In genomic region chr2:132944711-132945325, GRCm38 (mm10) we compare ENCODE assay signal across 8 mouse cellular contexts. TPM values are rescaled to one million over a fixed set of nuclear protein-coding genes. Genes with fewer than 3 reads are reported as not detected.
DNase-seq lines count a peak whose midpoint lies in the region; ATAC-seq and TF ChIP-seq lines count a peak whose summit lies in the region.

No protein-coding gene starts in this region.

- peak overlapping the region; percentile 78 for H3K4me3 ChIP-seq in E14TG2a.4 (replicated peaks; ENCODE audit: low read length)
- H3K4me3 ChIP-seq in forebrain, postnatal 0 days (ENCODE audit: low read depth, low read length): peak overlapping the region; percentile 29
- peak overlapping the region in 1 of 2 experiments; percentile 14; a peak in 1 of 4 replicates for H3K4me3 ChIP-seq in liver, embryonic 14.5 days (ENCODE audit: insufficient read depth in 1 of 2, low read depth in 2 of 2, low read length in 2 of 2)

- DNase-seq in cerebellum, postnatal 25 days: peak; percentile 9 to 10
- DNase-seq in cerebellum, adult 11 months: no peak
- peak; percentile 27 for DNase-seq in forebrain, postnatal 0 days
- DNase-seq in liver, embryonic 14.5 days (ENCODE audit: low read depth in 3 of 3, low spot score in 3 of 3): no peak
- DNase-seq in right cerebral cortex, postnatal 36 days (ENCODE audit: low spot score in 2 of 2): no peak
- DNase-seq in ovary, postnatal 14 days (ENCODE audit: low spot score): no peak

- peaks cover 46% of the 10 kb centered on the region for H3K27me3 ChIP-seq in E14TG2a.4 (ENCODE audit: insufficient read depth, low read length)
- H3K27me3 ChIP-seq in forebrain, postnatal 0 days (ENCODE audit: insufficient read depth, low read length): peaks cover 27% of the 10 kb centered on the region
- H3K27me3 ChIP-seq in liver, embryonic 14.5 days (ENCODE audit: control insufficient read depth, insufficient read depth, low read length): peaks cover 27% of the 10 kb centered on the region

- no peak for TF ChIP-seq EP300 in liver, embryonic 14.5 days (IDR thresholded peaks at IDR 0.05; ENCODE audit: low read depth)

- H3K9me3 ChIP-seq in E14TG2a.4 (ENCODE audit: low read length): no peaks in the 10 kb centered on the region
- no peaks in the 10 kb centered on the region for H3K9me3 ChIP-seq in forebrain, postnatal 0 days (ENCODE audit: low read length)
- H3K9me3 ChIP-seq in liver, embryonic 14.5 days (ENCODE audit: control insufficient read depth, low read length): no peaks in the 10 kb centered on the region

- 6% methylated on average over 24 of the region's 24 CpGs for WGBS in forebrain, postnatal 0 days
- 6% methylated on average over 24 of the region's 24 CpGs for WGBS in liver, embryonic 14.5 days (ENCODE audit: insufficient replicate concordance)

- no peaks in the 10 kb centered on the region for H3K36me3 ChIP-seq in E14TG2a.4 (ENCODE audit: insufficient read depth, low read length)
- H3K36me3 ChIP-seq in forebrain, postnatal 0 days (ENCODE audit: insufficient read depth): no peaks in the 10 kb centered on the region
- H3K36me3 ChIP-seq in liver, embryonic 14.5 days (replicated peaks; ENCODE audit: control insufficient read depth, insufficient read depth, low read depth): no peaks in the 10 kb centered on the region

- no peak for TF ChIP-seq CTCF in E14TG2a.4 (conservative IDR thresholded peaks at IDR 0.05; ENCODE audit: low read length)
- TF ChIP-seq CTCF in forebrain, postnatal 0 days (IDR thresholded peaks at IDR 0.05; ENCODE audit: low read depth): no peak
- TF ChIP-seq CTCF in liver, embryonic 14.5 days (IDR thresholded peaks at IDR 0.05; ENCODE audit: low read depth): no peak

- peak overlapping the region; percentile 53 for H3K4me2 ChIP-seq in forebrain, postnatal 0 days (ENCODE audit: low read depth)
- H3K4me2 ChIP-seq in liver, embryonic 14.5 days (ENCODE audit: low read depth): peak overlapping the region; percentile 32; the same call in 1 of the 2 replicates

- H3K9ac ChIP-seq in forebrain, postnatal 0 days: peak overlapping the region; percentile 22; the same call in 1 of the 2 replicates
- no peak overlapping the region for H3K9ac ChIP-seq in liver, embryonic 14.5 days (replicated peaks)

- ATAC-seq in forebrain, postnatal 0 days: no peak
- ATAC-seq in liver, embryonic 14.5 days (ENCODE audit: insufficient read depth): no peak
- no peak for ATAC-seq in erythroblast, adult 5-6 weeks (replicated peaks; ENCODE audit: low FRiP score, poor library complexity, severe bottlenecking)

- no peak overlapping the region for H3K27ac ChIP-seq in forebrain, postnatal 0 days (ENCODE audit: low read depth, low read length)
- no peak overlapping the region for H3K27ac ChIP-seq in liver, embryonic 14.5 days

- peaks cover 14% of the 10 kb centered on the region for H3K4me1 ChIP-seq in E14TG2a.4 (replicated peaks; ENCODE audit: low read depth, low read length)
- H3K4me1 ChIP-seq in forebrain, postnatal 0 days (ENCODE audit: insufficient read depth): no peaks in the 10 kb centered on the region; the same call in 1 of the 2 replicates
- H3K4me1 ChIP-seq in liver, embryonic 14.5 days (replicated peaks; ENCODE audit: control insufficient read depth in 2 of 2, insufficient read depth in 2 of 2, low read length in 1 of 2): no peaks in the 10 kb centered on the region

RNA-seq across cellular contexts. Expression of gene Fermt1, which starts 0.9 kb away (rescaled TPM):
- total RNA-seq in forebrain, postnatal 0 days (2014; rRNA removed): not detected in 2 replicates
- polyA plus RNA-seq in forebrain, postnatal 0 days (2015; fragmentation: Nextera tagmentation; extraction: Ambion mirVana): not detected in 2 replicates
- 0.02 TPM in 2 replicates for polyA plus RNA-seq in liver, embryonic 14.5 days (2012; rRNA removed)
- polyA plus RNA-seq in liver, embryonic 14.5 days (2014; fragmentation: Nextera tagmentation; extraction: Ambion mirVana): 0.08 TPM in 1 of 2 replicates, not detected in the other
- not detected in 2 replicates for total RNA-seq in erythroblast, adult 5-6 weeks (2015; ENCODE audit: low replicate concordance)
- total RNA-seq in erythroblast, adult 5-6 weeks (2017; ENCODE audit: low replicate concordance): not detected in 2 replicates

Comparison
In these comparisons a context has a peak if more than half of its experiments do, and no peak if none do; other contexts are left out.
1. DNase-seq: peak in cerebellum, postnatal 25 days (2 of 2) and forebrain, postnatal 0 days (single experiment); none in cerebellum, adult 11 months (single experiment), liver, embryonic 14.5 days (0 of 3), right cerebral cortex, postnatal 36 days (0 of 2) and ovary, postnatal 14 days (single experiment).